Mouse (Mus musculus): ENCODE measurements at regions not wholly inside any gene's neighbourhood (a gene's known extent, or its start where the extent isn't known, plus 50 kb on each side); places are given as distances from the start of the nearest gene placed in this dataset.

DNA sequence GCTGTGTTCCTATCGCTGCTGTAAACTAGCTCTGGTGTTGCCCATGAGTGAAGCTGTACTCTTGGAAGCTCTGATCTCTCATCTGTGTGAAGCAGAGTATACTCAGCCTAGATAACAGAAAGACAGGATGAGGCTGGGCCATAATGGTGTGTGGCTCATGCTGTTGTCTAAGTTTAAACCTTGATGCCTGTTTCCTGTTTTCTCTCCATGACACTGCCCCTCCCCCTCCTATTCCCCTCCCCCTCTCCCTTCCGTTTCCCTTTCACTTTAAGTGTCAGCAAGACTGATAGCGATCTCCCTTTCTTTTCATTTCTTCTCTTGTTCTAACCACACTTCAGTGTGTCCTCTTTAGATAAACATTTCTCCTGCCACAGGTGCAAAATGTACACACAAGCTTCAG lies 229.2 kb upstream of the Tbc1d5 start:
- no peak for TF ChIP-seq POLR2A (IDR thresholded peaks at IDR 0.05; ENCODE audit: low read depth, low read length)
- no peak for TF ChIP-seq CTCF (IDR thresholded peaks at IDR 0.05; ENCODE audit: extremely low read depth, insufficient read depth, insufficient read length, insufficient replicate concordance)

Measured in spleen, adult 2 months (tissue).